Mouse (Mus musculus): ENCODE data around the gene Ubp1. TPM values are rescaled to one million over a fixed set of nuclear protein-coding genes. Genes with fewer than 3 reads are reported as not detected.

The Ubp1 gene
- polyA plus RNA-seq, 1 experiment from 2014 or later: 33.9 TPM

GRCm38 (mm10) chr9:114019012-114019762, 88.5 kb downstream of the Ubp1 start:
- Histone ChIP-seq H3K9me3 (replicated peaks) (no peaks in the 10 kb centered on the region), H3K4me1 (no peaks in the 10 kb centered on the region), H3K4me2 (no peak overlapping the region), H3K27me3 (no peaks in the 10 kb centered on the region), H3K9ac (no peak overlapping the region), H3K27ac (no peak overlapping the region), H3K4me3 (no peak overlapping the region), H3K36me3 (ENCODE audit: poor library complexity, severe bottlenecking) (0 out of 2 replicates have a peak, but pooled peaks cover 6% of the 10 kb centered on the region)
- WGBS: 93% methylated on average over 7 of the region's 7 CpGs
- no peak for ATAC-seq

- ATAC-seq: no peak
- Histone ChIP-seq H3K4me3 (no peak overlapping the region), H3K36me3 (ENCODE audit: poor library complexity, severe bottlenecking) (no peaks in the 10 kb centered on the region), H3K9ac (no peak overlapping the region), H3K4me2 (no peak overlapping the region), H3K27ac (no peak overlapping the region), H3K4me1 (peaks cover 11% of the 10 kb centered on the region), H3K27me3 (no peaks in the 10 kb centered on the region), H3K9me3 (replicated peaks) (no peaks in the 10 kb centered on the region)
- WGBS: 82% methylated on average over 4 of the region's 4 CpGs
These were observed 91.4 kb downstream of the Ubp1 start for GRCm38 (mm10) chr9:114022141-114022540.

GRCm38 (mm10) chr9:114025182-114025581, 94.4 kb downstream of the Ubp1 start:
- Histone ChIP-seq H3K27me3 (no peaks in the 10 kb centered on the region), H3K9me3 (replicated peaks) (no peaks in the 10 kb centered on the region), H3K36me3 (ENCODE audit: poor library complexity, severe bottlenecking) (no peaks in the 10 kb centered on the region), H3K9ac (no peak overlapping the region), H3K4me3 (peak overlapping the region; percentile 72; the same call in 1 of the 2 replicates), H3K4me1 (peaks cover 11% of the 10 kb centered on the region), H3K4me2 (peak overlapping the region; percentile 75), H3K27ac (no peak overlapping the region)
- 66% methylated on average over 9 of the region's 9 CpGs for whole genome bisulfite sequencing
- ATAC-seq: no peak

DNA sequence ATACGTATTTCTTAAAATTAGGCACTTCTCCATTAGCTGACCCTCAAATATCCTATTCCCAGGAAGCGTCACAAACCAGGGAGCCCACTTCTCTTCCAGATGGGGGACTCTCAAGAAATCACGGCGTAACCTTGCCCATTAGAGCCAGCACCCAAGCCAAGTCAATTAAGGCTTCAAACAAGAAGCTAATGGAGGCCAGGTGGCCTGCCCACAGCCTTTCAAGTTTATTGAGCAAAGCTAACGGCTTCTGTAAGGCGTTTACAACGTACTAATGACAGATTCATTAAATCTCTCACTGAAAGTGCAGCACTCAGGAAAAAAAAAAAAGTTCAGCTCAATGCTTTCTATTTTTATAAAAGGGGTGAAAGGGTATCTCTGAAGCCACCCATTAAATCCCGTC, 95.1 kb downstream of the Ubp1 start:
- Histone ChIP-seq H3K27ac (no peak overlapping the region), H3K9me3 (replicated peaks) (no peaks in the 10 kb centered on the region), H3K4me1 (peaks cover 11% of the 10 kb centered on the region), H3K27me3 (no peaks in the 10 kb centered on the region), H3K4me2 (peak overlapping the region; percentile 75), H3K36me3 (ENCODE audit: poor library complexity, severe bottlenecking) (no peaks in the 10 kb centered on the region), H3K9ac (peak overlapping the region; percentile 75), H3K4me3 (peak overlapping the region; percentile 72)
- no peak; the same call in 1 of the 2 replicates for ATAC-seq
- 12% methylated on average over 8 of the region's 8 CpGs for WGBS

DNA sequence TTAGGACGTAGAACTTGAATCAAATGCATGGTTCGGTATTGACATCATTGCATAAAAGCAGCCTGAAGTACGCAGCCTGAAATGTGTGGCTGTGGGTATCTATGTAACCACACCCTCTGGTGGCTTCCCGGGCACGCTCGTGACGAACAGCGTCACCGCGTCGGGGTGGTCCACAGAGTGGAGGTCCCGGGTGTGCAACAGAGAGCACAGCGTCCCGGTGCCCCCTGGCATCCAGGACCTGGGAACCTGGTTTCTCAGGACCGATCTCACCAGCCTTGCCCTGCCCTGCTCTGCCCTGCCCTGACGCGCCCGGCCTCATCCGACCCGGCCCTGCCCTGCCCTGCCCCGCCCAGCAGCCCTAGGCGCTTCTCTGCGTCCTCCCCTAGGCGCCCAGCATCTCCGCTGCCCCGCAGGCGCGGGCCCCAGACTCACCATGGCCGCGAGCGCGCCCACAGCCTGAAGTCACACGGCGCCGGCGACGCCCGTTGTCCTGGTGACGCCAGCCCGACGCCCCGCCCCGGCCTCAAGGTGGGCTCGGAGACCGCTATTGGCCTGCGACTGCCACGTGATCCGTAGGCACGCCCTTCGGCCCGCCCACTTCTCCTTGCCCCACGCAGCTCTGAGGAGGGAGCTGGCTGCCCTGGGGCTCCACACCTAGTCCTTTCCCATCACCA, 95.7 kb downstream of the Ubp1 start:
- Histone ChIP-seq H3K9me3 (replicated peaks) (no peaks in the 10 kb centered on the region), H3K36me3 (ENCODE audit: poor library complexity, severe bottlenecking) (no peaks in the 10 kb centered on the region), H3K27me3 (no peaks in the 10 kb centered on the region), H3K27ac (peak overlapping the region; percentile 77), H3K9ac (peak overlapping the region; percentile 75), H3K4me3 (peak overlapping the region; percentile 72), H3K4me2 (peak overlapping the region; percentile 75), H3K4me1 (peaks cover 11% of the 10 kb centered on the region)
- peak; percentile 98 for ATAC-seq
- under 1% methylated on average over 50 of the region's 52 CpGs for WGBS

Other genes starting within 250 kb of the Ubp1 start
- gene Pdcd6ip, start 222.7 kb upstream of the Ubp1 start, polyA plus RNA-seq (2015; fragmentation: Nextera tagmentation; extraction: Ambion mirVana): 38.7 and 45.6 TPM in 2 replicates
- gene Clasp2, start 189.5 kb upstream of the Ubp1 start, polyA plus RNA-seq (2015; fragmentation: Nextera tagmentation; extraction: Ambion mirVana): 84.9 and 91.3 TPM in 2 replicates
- 13.3 and 14.0 TPM in 2 replicates for gene Fbxl2, start 115.3 kb downstream of the Ubp1 start, polyA plus RNA-seq (2015; fragmentation: Nextera tagmentation; extraction: Ambion mirVana)
- 0.18 TPM in 1 of 2 replicates, not detected in the other for gene Susd5, start 126.2 kb downstream of the Ubp1 start, polyA plus RNA-seq (2015; fragmentation: Nextera tagmentation; extraction: Ambion mirVana)